Mouse (Mus musculus) ovary, adult 10 weeks (tissue): ENCODE measurements around the gene March11. TPM values are rescaled to one million over a fixed set of nuclear protein-coding genes. Genes with fewer than 3 reads are reported as not detected.

ENCODE experiments used
- polyA plus RNA-seq: library from polyadenylated mRNA; stranded (reverse); fragments of 350-450 nt; fragmentation: Illumina TruSeq; extraction: RNeasy Lipid Tissue Mini Kit (QIAGEN cat#74804); gene quantifications from one replicate; pipeline ENCODE4 v1.2.3, GENCODE M21; 2014

Gene March11
- polyA plus RNA-seq = not detected

DNA sequence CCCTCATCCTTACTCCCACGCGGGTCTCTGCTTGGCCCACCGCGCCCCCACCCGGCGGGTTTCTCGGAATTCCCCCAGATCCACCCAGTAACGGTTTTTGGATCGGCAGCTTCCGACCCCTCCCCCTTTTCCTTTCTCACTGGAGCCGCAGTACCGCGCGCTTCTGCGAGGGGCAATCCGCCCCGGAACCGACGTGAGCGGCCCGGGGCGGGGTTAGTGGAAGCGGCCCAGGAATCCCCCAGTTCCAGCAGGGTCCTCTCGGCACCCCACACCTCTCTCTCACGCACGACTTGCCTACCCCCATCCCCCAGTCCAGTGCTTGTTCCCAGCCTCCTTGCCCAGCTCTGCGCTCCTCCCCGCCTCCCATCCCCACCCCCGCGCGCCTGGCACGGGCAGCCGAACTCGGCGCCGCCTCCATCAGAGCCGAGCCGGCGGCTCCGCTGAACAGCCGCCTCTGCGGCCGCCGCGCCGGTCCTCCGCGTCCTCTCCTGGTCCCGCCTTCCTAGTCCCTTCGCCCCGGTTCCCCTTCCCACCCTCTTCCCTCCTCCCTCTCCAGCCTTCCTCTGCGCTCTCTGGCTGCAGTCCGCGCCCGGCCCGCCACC, at the start of gene March11:
Gene March11, plus strand, starts transcription at position 420 of the 602 bp plus-strand sequence.

